Mouse (Mus musculus) ES-Bruce4 (cell line): ENCODE results near the gene Sf3b5.

Experiments used
- CTCF ChIP-seq: IDR thresholded peaks from one replicate; pipeline ENCODE4 v1.8.1; 2011; ENCODE audit warnings: low read depth, low read length
- EP300 ChIP-seq: IDR thresholded peaks from 2 replicates; pipeline ENCODE4 v1.6.1; 2011; ENCODE audit warnings: low read depth, low read length; ENCODE audit not compliant: insufficient read depth
- POLR2A ChIP-seq: IDR thresholded peaks from one replicate; pipeline ENCODE4 v1.8.1; 2011; ENCODE audit warnings: low read length; ENCODE audit not compliant: insufficient read depth

GRCm38 (mm10) chr10:12955831-12956230, 49.3 kb upstream of the Sf3b5 start:
- no peak for TF ChIP-seq CTCF
- no peak for TF ChIP-seq EP300
- TF ChIP-seq POLR2A, result no peak
